Mouse (Mus musculus): ENCODE data around the gene Pecam1.

GRCm38 (mm10) chr11:106736614-106737013, 13.8 kb downstream of the Pecam1 start:
- no peak for TF ChIP-seq CTCF (IDR thresholded peaks at IDR 0.05; ENCODE audit: low read depth, low read length)
- TF ChIP-seq EP300 (IDR thresholded peaks at IDR 0.05; ENCODE audit: insufficient read depth, low read depth, low read length), result no peak
